15 mouse cellular contexts compared by ENCODE assay signal in genomic region chr3:147121826-147122225, GRCm38 (mm10).
"Had no signal": no experiment of that assay in that cellular context is flagged by ENCODE, and none has a peak within 500 bp of the region (broad histone marks: within the 10 kb centered on the region; RNA-seq: fewer than 3 reads in every experiment).

No protein-coding gene starts in this region.

- DNase-seq: retina, postnatal 1 day; right cerebral cortex, adult 18-20 months; right cerebral cortex, postnatal 14 days; right cerebral cortex, postnatal 25 days; right cerebral cortex, postnatal 4 days; spleen, adult 18-20 months; thymus, adult 18-20 months; thymus, adult 2 months; thymus, postnatal 14 days; thymus, postnatal 25 days; thymus, postnatal 36 days; thymus, postnatal 4 days had no signal

- H3K9ac ChIP-seq: neural tube, embryonic 15.5 days; stomach, embryonic 15.5 days had no signal

- H3K4me1 ChIP-seq: neural tube, embryonic 15.5 days; stomach, embryonic 15.5 days had no signal

- H3K27me3 ChIP-seq: neural tube, embryonic 15.5 days; stomach, embryonic 15.5 days had no signal

- H3K4me2 ChIP-seq: neural tube, embryonic 15.5 days; stomach, embryonic 15.5 days had no signal

- H3K4me3 ChIP-seq: neural tube, embryonic 15.5 days; stomach, embryonic 15.5 days had no signal

- H3K9me3 ChIP-seq: neural tube, embryonic 15.5 days; stomach, embryonic 15.5 days had no signal

- H3K36me3 ChIP-seq: neural tube, embryonic 15.5 days; stomach, embryonic 15.5 days had no signal

- H3K27ac ChIP-seq: neural tube, embryonic 15.5 days; stomach, embryonic 15.5 days; stomach, postnatal 0 days had no signal
